Mouse (Mus musculus): ENCODE data around the gene Samd8. TPM values are rescaled to one million over a fixed set of nuclear protein-coding genes. Genes with fewer than 3 reads are reported as not detected.

The Samd8 gene
- total and polyA plus RNA-seq, 3 experiments = 5.4 to 9.5 (median 7.0) TPM

DNA sequence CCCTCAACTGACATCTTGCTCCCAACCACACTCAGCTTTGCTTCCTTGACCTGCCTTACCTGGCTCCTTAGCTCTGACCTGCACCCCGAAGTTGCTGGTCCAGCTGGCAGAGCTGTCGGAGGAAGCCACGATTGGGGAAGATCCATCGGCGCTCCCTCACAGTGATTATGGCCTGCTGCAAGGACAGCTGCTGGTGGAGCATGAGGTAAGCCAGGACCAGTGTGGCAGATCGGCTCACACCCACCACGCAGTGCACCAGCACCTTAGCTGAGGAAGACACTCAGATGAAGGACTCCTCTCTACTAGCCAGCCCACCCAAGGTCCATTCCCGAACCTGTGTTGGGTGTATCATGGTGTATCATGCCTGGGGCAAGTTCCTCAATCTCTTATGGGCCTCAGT lies 4.1 kb upstream of the Samd8 start:
- peaks cover 3 to 25% of the 10 kb centered on the region in 2 experiments; a peak in 3 of 4 replicates for H3K4me1 ChIP-seq (ENCODE audit: control insufficient read depth in 1 of 2, insufficient read depth in 2 of 2)
- DNase-seq (ENCODE audit: extremely low read depth) = no peak
- in situ Hi-C loops (cut with MboI; ENCODE audit: low pct_ligation_motif_present, low pct_unique_long_range_greater_than_20kb, low sequenced_read_pairs) = loop anchor here (5.0 to 25.0 kb wide), 2 partner anchors 259 to 609 kb away; partner anchors contain the start of gene Kat6b
- H3K27me3 ChIP-seq (replicated peaks) = no peaks in the 10 kb centered on the region
- H3K9ac ChIP-seq (ENCODE audit: insufficient read depth, low read depth) = no peak overlapping the region
- 0 out of 2 replicates have a peak, but pooled peaks cover 6% of the 10 kb centered on the region for H3K79me2 ChIP-seq (replicated peaks; ENCODE audit: control insufficient read depth, extremely low read depth, insufficient read depth, poor library complexity, severe bottlenecking)
- no peak overlapping the region for H3K4me3 ChIP-seq (replicated peaks in 1 of 3; ENCODE audit: low read depth in 2 of 3, low read length in 2 of 3, poor library complexity in 1 of 3)
- TF ChIP-seq MAFK (IDR thresholded peaks at IDR 0.05; ENCODE audit: insufficient replicate concordance, low read length) (no peak), IRF4 (IDR thresholded peaks at IDR 0.05; ENCODE audit: low read depth, low read length) (no peak), RCOR1 (conservative IDR thresholded peaks at IDR 0.05; ENCODE audit: low read depth, low read length) (no peak), E2F4 (IDR thresholded peaks at IDR 0.05; ENCODE audit: insufficient replicate concordance, low read depth, low read length) (no peak), POLR2A (IDR thresholded peaks at IDR 0.05; ENCODE audit: low read depth, low read length) (no peak), KAT2A (IDR thresholded peaks at IDR 0.05; ENCODE audit: insufficient replicate concordance, low read length) (no peak), USF2 (conservative IDR thresholded peaks at IDR 0.05; ENCODE audit: low read depth, low read length) (no peak), JUN (IDR thresholded peaks at IDR 0.05; ENCODE audit: insufficient read depth, low read depth, low read length) (no peak), USF1 (IDR thresholded peaks at IDR 0.05; ENCODE audit: low read depth, low read length) (no peak), TBP (conservative IDR thresholded peaks at IDR 0.05; ENCODE audit: low read depth, low read length) (no peak), ZNF384 (IDR thresholded peaks at IDR 0.05; ENCODE audit: low read depth, low read length) (no peak), TCF12 (IDR thresholded peaks at IDR 0.05; ENCODE audit: low read depth, low read length) (no peak), PAX5 (IDR thresholded peaks at IDR 0.05; ENCODE audit: low read length) (no peak), BHLHE40 (IDR thresholded peaks at IDR 0.05; ENCODE audit: low read depth, low read length) (no peak), SMC3 (IDR thresholded peaks at IDR 0.05; ENCODE audit: low read depth, low read length) (no peak)
- dilution Hi-C loops (cut with MboI; ENCODE audit: extremely low pct_ligation_motif_present, extremely low pct_unique_long_range_greater_than_20kb, low sequenced_read_pairs) = no loop called here
- H3K9me3 ChIP-seq (replicated peaks; ENCODE audit: low read length) = no peaks in the 10 kb centered on the region
- no peaks in the 10 kb centered on the region for H3K36me3 ChIP-seq (replicated peaks in 1 of 2; ENCODE audit: control insufficient read depth in 1 of 2, insufficient read depth in 1 of 2, low read length in 1 of 2)
- no peak overlapping the region for H3K27ac ChIP-seq (ENCODE audit: insufficient read depth, low read depth)
- H3K4me2 ChIP-seq (ENCODE audit: insufficient read depth, low read depth, poor library complexity, severe bottlenecking) = no peak overlapping the region

DNA sequence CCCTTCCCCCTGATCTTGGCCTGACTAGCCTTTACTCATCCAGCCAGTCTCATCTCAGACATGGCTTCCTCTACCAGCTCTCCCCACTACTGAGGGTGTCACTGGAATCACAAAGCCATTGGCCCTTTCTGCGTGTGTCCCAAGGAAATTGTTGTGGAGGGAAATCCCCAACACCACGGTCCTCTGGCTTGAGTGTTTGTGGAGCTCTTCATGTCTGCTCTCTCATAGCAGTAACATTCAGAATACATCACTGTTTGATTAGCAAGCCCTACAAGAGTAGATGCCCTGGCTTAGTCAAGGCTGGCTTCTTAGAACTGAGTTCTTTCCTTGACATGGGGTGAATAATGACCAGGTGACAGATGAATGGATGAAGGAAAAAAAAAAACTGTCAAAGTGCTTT lies 3.5 kb upstream of the Samd8 start:
- TF ChIP-seq ZNF384 (IDR thresholded peaks at IDR 0.05; ENCODE audit: low read depth, low read length) = no peak
- no peak for TF ChIP-seq MAX (IDR thresholded peaks at IDR 0.05; ENCODE audit: low read length)
- no peak for TF ChIP-seq RAD21 (IDR thresholded peaks at IDR 0.05; ENCODE audit: low read depth, low read length)
- TF ChIP-seq SMC3 (IDR thresholded peaks at IDR 0.05; ENCODE audit: low read depth, low read length) = no peak
- no peak for TF ChIP-seq MYC (IDR thresholded peaks at IDR 0.05; ENCODE audit: low read depth, low read length)
- no peak for TF ChIP-seq ZC3H11A (IDR thresholded peaks at IDR 0.05; ENCODE audit: low read depth, low read length)
- no peak for TF ChIP-seq TCF12 (IDR thresholded peaks at IDR 0.05; ENCODE audit: low read depth, low read length)
- H3K4me3 ChIP-seq (replicated peaks in 1 of 3; ENCODE audit: low read depth in 2 of 3, low read length in 2 of 3, poor library complexity in 1 of 3) = no peak overlapping the region
- H3K27me3 ChIP-seq (replicated peaks) = no peaks in the 10 kb centered on the region
- no peak overlapping the region for H3K27ac ChIP-seq (ENCODE audit: insufficient read depth, low read depth)
- no peak for DNase-seq (ENCODE audit: extremely low read depth)
- in situ Hi-C loops (cut with MboI; ENCODE audit: low pct_ligation_motif_present, low pct_unique_long_range_greater_than_20kb, low sequenced_read_pairs) (loop anchor here (5.0 to 25.0 kb wide), 2 partner anchors 260 to 610 kb away; partner anchors contain the start of gene Kat6b), dilution Hi-C loops (cut with MboI; ENCODE audit: extremely low pct_ligation_motif_present, extremely low pct_unique_long_range_greater_than_20kb, low sequenced_read_pairs) (no loop called here)
- H3K9me3 ChIP-seq (replicated peaks; ENCODE audit: low read length) = no peaks in the 10 kb centered on the region
- H3K79me2 ChIP-seq (replicated peaks; ENCODE audit: control insufficient read depth, extremely low read depth, insufficient read depth, poor library complexity, severe bottlenecking) = peaks cover 6% of the 10 kb centered on the region; the same call in 1 of the 2 replicates
- peaks cover 3 to 24% of the 10 kb centered on the region in 2 experiments; a peak in 3 of 4 replicates for H3K4me1 ChIP-seq (ENCODE audit: control insufficient read depth in 1 of 2, insufficient read depth in 2 of 2)
- H3K36me3 ChIP-seq (replicated peaks in 1 of 2; ENCODE audit: control insufficient read depth in 1 of 2, insufficient read depth in 1 of 2, low read length in 1 of 2) = no peaks in the 10 kb centered on the region
- H3K4me2 ChIP-seq (ENCODE audit: insufficient read depth, low read depth, poor library complexity, severe bottlenecking) = no peak overlapping the region
- H3K9ac ChIP-seq (ENCODE audit: insufficient read depth, low read depth) = no peak overlapping the region
